Mouse (Mus musculus): ENCODE results near the gene Nadk. TPM values are rescaled to one million over a fixed set of nuclear protein-coding genes. Genes with fewer than 3 reads are reported as not detected.
"Not testable (repeated sequence)": the region's sequence is repeated elsewhere in the genome, so short reads cannot be mapped to it uniquely, and the experiment has no call there.

The Nadk gene
- polyA plus RNA-seq, 1 experiment from 2014 or later: 110 TPM

- Histone ChIP-seq H3K4me1 (ENCODE audit: insufficient read depth, low read length) (peaks cover 21% of the 10 kb centered on the region), H3K4me2 (replicated peaks; ENCODE audit: low read depth, low read length) (no peak overlapping the region), H3K9me3 (ENCODE audit: low read length) (no peaks in the 10 kb centered on the region), H3K27me3 (ENCODE audit: insufficient read depth, low read length) (no peaks in the 10 kb centered on the region), H3K9ac (replicated peaks; ENCODE audit: low read length) (no peak overlapping the region), H3K36me3 (ENCODE audit: insufficient read depth, low read length) (no peaks in the 10 kb centered on the region), H3K27ac (ENCODE audit: low read length) (no peak overlapping the region), H3K4me3 (ENCODE audit: low read length) (no peak overlapping the region)
- 12% methylated on average over 2 of the region's 2 CpGs for WGBS
- ATAC-seq (ENCODE audit: low FRiP score, low TSS enrichment): no peak
Observed at GRCm38 (mm10) chr4:155568170-155568569, 6.0 kb downstream of the Nadk start.

GRCm38 (mm10) chr4:155568632-155569370 lies 6.6 kb downstream of the Nadk start:
- WGBS: 69% methylated on average over 7 of the region's 7 CpGs
- 0 out of 2 replicates have a peak overlapping the region, but pooled peaks have one; percentile 29 for H3K9ac ChIP-seq (replicated peaks; ENCODE audit: low read length)
- H3K36me3 ChIP-seq (ENCODE audit: insufficient read depth, low read length): no peaks in the 10 kb centered on the region
- H3K27me3 ChIP-seq (ENCODE audit: insufficient read depth, low read length): no peaks in the 10 kb centered on the region
- H3K4me2 ChIP-seq (replicated peaks; ENCODE audit: low read depth, low read length): no peak overlapping the region
- ATAC-seq (ENCODE audit: low FRiP score, low TSS enrichment): no peak
- H3K4me3 ChIP-seq (ENCODE audit: low read length): no peak overlapping the region
- H3K4me1 ChIP-seq (ENCODE audit: insufficient read depth, low read length): peaks cover 21% of the 10 kb centered on the region
- H3K27ac ChIP-seq (ENCODE audit: low read length): no peak overlapping the region
- no peaks in the 10 kb centered on the region for H3K9me3 ChIP-seq (ENCODE audit: low read length)

DNA sequence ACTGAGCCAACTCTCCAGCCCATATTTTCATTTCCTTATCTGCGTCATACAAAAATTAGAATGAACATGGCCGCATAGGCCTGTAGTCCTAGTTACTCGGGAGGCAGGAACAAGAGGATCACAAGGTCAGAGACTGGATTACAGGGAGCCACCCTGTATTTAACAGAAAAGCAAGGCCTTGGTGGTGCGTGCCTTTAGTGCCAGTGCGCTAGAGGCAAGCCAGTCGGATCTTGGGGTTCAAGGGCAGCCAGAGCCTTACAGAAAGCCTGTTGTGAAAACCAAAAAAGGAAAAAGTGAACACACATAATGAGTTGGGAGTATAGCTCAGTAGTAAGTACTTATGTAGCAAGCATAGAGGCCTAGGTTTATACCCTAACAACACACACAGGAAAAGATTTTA lies 7.6 kb downstream of the Nadk start:
- Histone ChIP-seq H3K27ac (ENCODE audit: low read length) (no peak overlapping the region), H3K27me3 (ENCODE audit: insufficient read depth, low read length) (no peaks in the 10 kb centered on the region), H3K9ac (replicated peaks; ENCODE audit: low read length) (no peak overlapping the region), H3K9me3 (ENCODE audit: low read length) (no peaks in the 10 kb centered on the region), H3K4me3 (ENCODE audit: low read length) (no peak overlapping the region), H3K36me3 (ENCODE audit: insufficient read depth, low read length) (no peaks in the 10 kb centered on the region), H3K4me2 (replicated peaks; ENCODE audit: low read depth, low read length) (no peak overlapping the region), H3K4me1 (ENCODE audit: insufficient read depth, low read length) (peaks cover 19% of the 10 kb centered on the region)
- WGBS: 91% methylated on average over 6 of the region's 6 CpGs
- no peak for ATAC-seq (ENCODE audit: low FRiP score, low TSS enrichment)

- 94% methylated on average over 11 of the region's 11 CpGs for WGBS
- not testable (repeated sequence) for H3K9ac ChIP-seq (replicated peaks; ENCODE audit: low read length); ATAC-seq (ENCODE audit: low FRiP score, low TSS enrichment)
Observed at GRCm38 (mm10) chr4:155570315-155570714, 8.1 kb downstream of the Nadk start.

DNA sequence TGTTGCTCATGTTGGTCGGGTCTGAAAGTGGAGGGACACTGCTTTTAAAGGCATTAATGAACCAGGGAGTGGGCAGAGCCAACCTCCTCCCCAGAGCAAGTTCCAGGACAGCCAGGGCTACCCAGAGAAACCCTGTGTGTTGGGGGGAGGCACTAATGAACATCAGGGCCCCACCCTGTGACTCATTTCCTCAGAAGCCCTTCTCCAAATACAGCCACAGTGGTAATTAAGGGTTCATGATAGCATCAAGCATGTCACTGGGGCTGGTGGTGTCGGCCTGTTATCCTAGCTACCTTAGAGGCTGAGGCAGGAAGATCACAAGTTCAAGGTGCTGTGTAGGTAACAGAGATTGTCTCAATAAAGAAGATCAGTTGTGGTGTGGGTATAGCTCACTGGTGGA lies 9.3 kb downstream of the Nadk start:
- WGBS: 55% methylated on average over 2 of the region's 2 CpGs
- Histone ChIP-seq H3K27me3 (ENCODE audit: insufficient read depth, low read length) (no peaks in the 10 kb centered on the region), H3K4me1 (ENCODE audit: insufficient read depth, low read length) (peaks cover 3% of the 10 kb centered on the region), H3K9me3 (ENCODE audit: low read length) (no peaks in the 10 kb centered on the region), H3K4me3 (ENCODE audit: low read length) (no peak overlapping the region), H3K27ac (ENCODE audit: low read length) (no peak overlapping the region), H3K9ac (replicated peaks; ENCODE audit: low read length) (no peak overlapping the region), H3K4me2 (replicated peaks; ENCODE audit: low read depth, low read length) (no peak overlapping the region), H3K36me3 (ENCODE audit: insufficient read depth, low read length) (no peaks in the 10 kb centered on the region)
- no peak for ATAC-seq (ENCODE audit: low FRiP score, low TSS enrichment)

More at GRCm38 (mm10) chr4:155570315-155570714, 8.1 kb downstream of the Nadk start:
- not testable (repeated sequence) for H3K27ac ChIP-seq (ENCODE audit: low read length); H3K4me3 ChIP-seq (ENCODE audit: low read length); H3K27me3 ChIP-seq (ENCODE audit: insufficient read depth, low read length); H3K9me3 ChIP-seq (ENCODE audit: low read length); H3K36me3 ChIP-seq (ENCODE audit: insufficient read depth, low read length); H3K4me2 ChIP-seq (replicated peaks; ENCODE audit: low read depth, low read length)
- peaks cover 14% of the 10 kb centered on the region for H3K4me1 ChIP-seq (ENCODE audit: insufficient read depth, low read length)

DNA sequence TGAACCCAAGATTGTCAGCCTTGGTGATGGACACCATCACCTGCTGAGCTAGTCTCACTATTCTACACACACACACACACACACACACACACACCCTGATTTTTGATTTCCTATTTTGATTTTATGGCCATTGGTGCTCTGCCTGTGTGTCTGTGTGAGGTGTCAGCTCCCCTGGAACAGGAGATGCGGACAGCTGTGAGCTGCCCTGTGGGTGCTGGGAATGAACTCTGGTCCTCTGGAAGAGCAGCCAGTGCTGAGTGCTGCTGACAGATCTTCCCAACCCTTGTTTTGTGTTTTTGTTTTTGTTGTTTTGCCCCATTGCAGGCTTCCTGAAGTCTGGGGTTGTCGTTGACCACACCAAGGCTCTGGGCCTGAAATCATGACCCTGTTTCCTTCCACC lies 11.0 kb downstream of the Nadk start:
- Histone ChIP-seq H3K4me2 (replicated peaks; ENCODE audit: low read depth, low read length) (no peak overlapping the region), H3K9ac (replicated peaks; ENCODE audit: low read length) (no peak overlapping the region), H3K4me3 (ENCODE audit: low read length) (no peak overlapping the region), H3K9me3 (ENCODE audit: low read length) (no peaks in the 10 kb centered on the region), H3K27ac (ENCODE audit: low read length) (no peak overlapping the region), H3K36me3 (ENCODE audit: insufficient read depth, low read length) (no peaks in the 10 kb centered on the region), H3K27me3 (ENCODE audit: insufficient read depth, low read length) (no peaks in the 10 kb centered on the region), H3K4me1 (ENCODE audit: insufficient read depth, low read length) (no peaks in the 10 kb centered on the region)
- 81% methylated on average over 2 of the region's 2 CpGs for WGBS
- ATAC-seq (ENCODE audit: low FRiP score, low TSS enrichment): no peak

DNA sequence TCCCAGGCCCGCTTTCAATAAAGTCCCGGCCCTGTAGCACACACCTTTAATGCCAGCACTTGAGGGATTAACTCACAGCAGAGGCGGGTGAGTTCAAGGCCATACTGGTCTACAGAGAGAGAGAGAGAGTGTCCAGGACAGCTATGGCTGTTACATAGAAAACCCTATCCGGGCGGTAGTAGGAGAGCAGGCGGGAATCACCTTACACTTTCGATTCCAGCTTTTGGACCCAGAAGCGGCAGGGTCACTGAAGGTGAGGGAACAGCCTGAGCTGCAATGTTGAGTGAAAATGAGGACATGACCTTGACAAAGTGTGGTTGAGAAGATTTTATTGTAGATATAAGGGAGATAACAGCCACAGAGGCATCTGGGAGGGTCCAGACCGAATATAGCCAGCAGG lies 11.7 kb downstream of the Nadk start:
- Histone ChIP-seq H3K36me3 (ENCODE audit: insufficient read depth, low read length) (no peaks in the 10 kb centered on the region), H3K4me2 (replicated peaks; ENCODE audit: low read depth, low read length) (no peak overlapping the region), H3K4me1 (ENCODE audit: insufficient read depth, low read length) (no peaks in the 10 kb centered on the region), H3K9ac (replicated peaks; ENCODE audit: low read length) (no peak overlapping the region), H3K27ac (ENCODE audit: low read length) (no peak overlapping the region), H3K4me3 (ENCODE audit: low read length) (no peak overlapping the region), H3K27me3 (ENCODE audit: insufficient read depth, low read length) (no peaks in the 10 kb centered on the region), H3K9me3 (ENCODE audit: low read length) (no peaks in the 10 kb centered on the region)
- ATAC-seq (ENCODE audit: low FRiP score, low TSS enrichment): no peak
- 87% methylated on average over 9 of the region's 9 CpGs for WGBS

DNA sequence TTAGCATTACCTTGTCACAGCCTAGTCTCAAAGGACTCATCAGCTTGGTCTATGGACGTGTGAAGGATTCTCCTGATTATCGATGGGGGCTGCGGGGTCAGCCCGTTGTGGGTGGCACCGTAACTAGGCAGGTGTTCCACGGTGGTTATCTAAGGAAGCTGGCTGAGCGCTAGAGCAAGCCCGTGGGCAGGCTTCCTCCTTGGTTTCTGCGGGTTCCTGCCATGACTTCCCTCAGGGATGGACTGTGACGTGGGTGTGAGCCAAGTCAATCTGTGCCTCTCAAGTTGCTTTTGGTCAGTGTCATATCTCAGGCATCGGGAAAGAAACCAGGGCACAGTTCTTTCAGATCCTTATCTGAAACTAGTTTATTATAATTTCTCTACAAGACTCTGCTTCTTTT lies 12.8 kb downstream of the Nadk start:
- Histone ChIP-seq H3K9ac (replicated peaks; ENCODE audit: low read length) (no peak overlapping the region), H3K27ac (ENCODE audit: low read length) (no peak overlapping the region), H3K4me3 (ENCODE audit: low read length) (no peak overlapping the region), H3K36me3 (ENCODE audit: insufficient read depth, low read length) (no peaks in the 10 kb centered on the region), H3K9me3 (ENCODE audit: low read length) (no peaks in the 10 kb centered on the region), H3K4me1 (ENCODE audit: insufficient read depth, low read length) (no peaks in the 10 kb centered on the region), H3K27me3 (ENCODE audit: insufficient read depth, low read length) (no peaks in the 10 kb centered on the region), H3K4me2 (replicated peaks; ENCODE audit: low read depth, low read length) (no peak overlapping the region)
- no peak for ATAC-seq (ENCODE audit: low FRiP score, low TSS enrichment)
- WGBS: 83% methylated on average over 11 of the region's 11 CpGs

- 89% methylated on average over 8 of the region's 8 CpGs for WGBS
- no peak for ATAC-seq (ENCODE audit: low FRiP score, low TSS enrichment)
Observed at GRCm38 (mm10) chr4:155575521-155575920, 13.3 kb downstream of the Nadk start.

GRCm38 (mm10) chr4:155577132-155577531 lies 15.0 kb downstream of the Nadk start:
- Histone ChIP-seq H3K4me1 (ENCODE audit: insufficient read depth, low read length) (no peaks in the 10 kb centered on the region), H3K4me3 (ENCODE audit: low read length) (no peak overlapping the region), H3K36me3 (ENCODE audit: insufficient read depth, low read length) (0 out of 2 replicates have a peak, but pooled peaks cover 1% of the 10 kb centered on the region), H3K9ac (replicated peaks; ENCODE audit: low read length) (no peak overlapping the region), H3K27ac (ENCODE audit: low read length) (no peak overlapping the region), H3K27me3 (ENCODE audit: insufficient read depth, low read length) (no peaks in the 10 kb centered on the region), H3K4me2 (replicated peaks; ENCODE audit: low read depth, low read length) (no peak overlapping the region), H3K9me3 (ENCODE audit: low read length) (no peaks in the 10 kb centered on the region)
- WGBS: 90% methylated on average over 9 of the region's 9 CpGs
- ATAC-seq (ENCODE audit: low FRiP score, low TSS enrichment): no peak

More at GRCm38 (mm10) chr4:155575521-155575920, 13.3 kb downstream of the Nadk start:
- Histone ChIP-seq H3K36me3 (ENCODE audit: insufficient read depth, low read length) (no peaks in the 10 kb centered on the region), H3K9ac (replicated peaks; ENCODE audit: low read length) (no peak overlapping the region), H3K9me3 (ENCODE audit: low read length) (no peaks in the 10 kb centered on the region), H3K4me1 (ENCODE audit: insufficient read depth, low read length) (no peaks in the 10 kb centered on the region), H3K4me2 (replicated peaks; ENCODE audit: low read depth, low read length) (no peak overlapping the region), H3K27ac (ENCODE audit: low read length) (no peak overlapping the region), H3K4me3 (ENCODE audit: low read length) (no peak overlapping the region), H3K27me3 (ENCODE audit: insufficient read depth, low read length) (no peaks in the 10 kb centered on the region)

Measured in kidney, embryonic 16.5 days (tissue).